Mouse (Mus musculus): ENCODE data around the gene Tle4. TPM values are rescaled to one million over a fixed set of nuclear protein-coding genes. Genes with fewer than 3 reads are reported as not detected.

The Tle4 gene
- polyA plus RNA-seq, 1 experiment from 2014 or later, result 27.2 TPM

- H3K4me2 ChIP-seq (replicated peaks), result no peak overlapping the region
- no peak overlapping the region for H3K9ac ChIP-seq
- ATAC-seq (ENCODE audit: insufficient number of reproducible peaks, insufficient read depth, low FRiP score, low TSS enrichment), result 0 out of 2 replicates have a peak, but pooled peaks have one; percentile 41
- 21% methylated on average over 3 of the region's 3 CpGs for WGBS
- peaks cover 42% of the 10 kb centered on the region for H3K4me1 ChIP-seq
- no peaks in the 10 kb centered on the region for H3K27me3 ChIP-seq
- H3K4me3 ChIP-seq, result no peak overlapping the region
- peaks cover 4% of the 10 kb centered on the region; the same call in 1 of the 2 replicates for H3K36me3 ChIP-seq
- H3K9me3 ChIP-seq, result no peaks in the 10 kb centered on the region
- peak overlapping the region; percentile 30; the same call in 1 of the 2 replicates for H3K27ac ChIP-seq
Observed at GRCm38 (mm10) chr19:14588221-14589123, 9.4 kb downstream of the Tle4 start.

- Histone ChIP-seq H3K9me3 (no peaks in the 10 kb centered on the region), H3K27ac (no peak overlapping the region), H3K36me3 (peaks cover 4% of the 10 kb centered on the region), H3K4me3 (no peak overlapping the region), H3K9ac (no peak overlapping the region), H3K4me1 (peaks cover 36% of the 10 kb centered on the region), H3K27me3 (no peaks in the 10 kb centered on the region), H3K4me2 (replicated peaks) (no peak overlapping the region)
- 34% methylated on average over 3 of the region's 3 CpGs for WGBS
- ATAC-seq (ENCODE audit: insufficient number of reproducible peaks, insufficient read depth, low FRiP score, low TSS enrichment), result no peak
Observed at GRCm38 (mm10) chr19:14586171-14586570, 11.7 kb downstream of the Tle4 start.

- Histone ChIP-seq H3K9me3 (no peaks in the 10 kb centered on the region), H3K27ac (no peak overlapping the region), H3K27me3 (no peaks in the 10 kb centered on the region), H3K9ac (no peak overlapping the region), H3K4me3 (no peak overlapping the region), H3K4me2 (replicated peaks) (no peak overlapping the region), H3K4me1 (peaks cover 36% of the 10 kb centered on the region), H3K36me3 (peaks cover 9% of the 10 kb centered on the region)
- ATAC-seq (ENCODE audit: insufficient number of reproducible peaks, insufficient read depth, low FRiP score, low TSS enrichment), result no peak
- 74% methylated on average over 4 of the region's 4 CpGs for WGBS
Observed at GRCm38 (mm10) chr19:14585731-14586130, 12.1 kb downstream of the Tle4 start.

- Histone ChIP-seq H3K9ac (no peak overlapping the region), H3K4me3 (no peak overlapping the region), H3K27ac (no peak overlapping the region), H3K4me1 (peaks cover 35% of the 10 kb centered on the region), H3K4me2 (replicated peaks) (no peak overlapping the region), H3K27me3 (no peaks in the 10 kb centered on the region), H3K36me3 (peaks cover 7% of the 10 kb centered on the region), H3K9me3 (no peaks in the 10 kb centered on the region)
- 87% methylated on average over 3 of the region's 3 CpGs for WGBS
- no peak for ATAC-seq (ENCODE audit: insufficient number of reproducible peaks, insufficient read depth, low FRiP score, low TSS enrichment)
Observed at GRCm38 (mm10) chr19:14585235-14585634, 12.6 kb downstream of the Tle4 start.

GRCm38 (mm10) chr19:14578698-14579097 is 19.2 kb downstream of the Tle4 start:
- Histone ChIP-seq H3K27ac (no peak overlapping the region), H3K4me1 (no peaks in the 10 kb centered on the region), H3K27me3 (no peaks in the 10 kb centered on the region), H3K36me3 (peaks cover 7% of the 10 kb centered on the region), H3K4me2 (replicated peaks) (no peak overlapping the region), H3K9me3 (no peaks in the 10 kb centered on the region), H3K4me3 (no peak overlapping the region), H3K9ac (no peak overlapping the region)
- 83% methylated on average over 5 of the region's 5 CpGs for WGBS
- no peak for ATAC-seq (ENCODE audit: insufficient number of reproducible peaks, insufficient read depth, low FRiP score, low TSS enrichment)

- WGBS, result 66% methylated on average over 4 of the region's 4 CpGs
Observed at GRCm38 (mm10) chr19:14578016-14578415, 19.8 kb downstream of the Tle4 start.

GRCm38 (mm10) chr19:14576311-14576710 is 21.5 kb downstream of the Tle4 start:
- Histone ChIP-seq H3K4me1 (no peaks in the 10 kb centered on the region), H3K36me3 (0 out of 2 replicates have a peak, but pooled peaks cover 7% of the 10 kb centered on the region), H3K27me3 (no peaks in the 10 kb centered on the region), H3K9me3 (no peaks in the 10 kb centered on the region), H3K9ac (no peak overlapping the region), H3K27ac (no peak overlapping the region), H3K4me2 (replicated peaks) (no peak overlapping the region), H3K4me3 (no peak overlapping the region)
- no peak for ATAC-seq (ENCODE audit: insufficient number of reproducible peaks, insufficient read depth, low FRiP score, low TSS enrichment)

More at GRCm38 (mm10) chr19:14578016-14578415, 19.8 kb downstream of the Tle4 start:
- Histone ChIP-seq H3K4me2 (replicated peaks) (no peak overlapping the region), H3K36me3 (peaks cover 7% of the 10 kb centered on the region; the same call in 1 of the 2 replicates), H3K9me3 (no peaks in the 10 kb centered on the region), H3K4me1 (no peaks in the 10 kb centered on the region), H3K4me3 (no peak overlapping the region), H3K27me3 (no peaks in the 10 kb centered on the region), H3K27ac (no peak overlapping the region), H3K9ac (no peak overlapping the region)
- no peak for ATAC-seq (ENCODE audit: insufficient number of reproducible peaks, insufficient read depth, low FRiP score, low TSS enrichment)

- no peak for ATAC-seq (ENCODE audit: insufficient number of reproducible peaks, insufficient read depth, low FRiP score, low TSS enrichment)
- H3K4me1 ChIP-seq, result peaks cover 12% of the 10 kb centered on the region
Observed at GRCm38 (mm10) chr19:14568879-14569278, 29.0 kb downstream of the Tle4 start.

GRCm38 (mm10) chr19:14567081-14567480 is 30.8 kb downstream of the Tle4 start:
- H3K27me3 ChIP-seq, result no peaks in the 10 kb centered on the region

More at GRCm38 (mm10) chr19:14568879-14569278, 29.0 kb downstream of the Tle4 start:
- Histone ChIP-seq H3K9ac (no peak overlapping the region), H3K27me3 (no peaks in the 10 kb centered on the region), H3K27ac (no peak overlapping the region), H3K36me3 (no peaks in the 10 kb centered on the region), H3K4me3 (no peak overlapping the region), H3K4me2 (replicated peaks) (no peak overlapping the region), H3K9me3 (no peaks in the 10 kb centered on the region)

GRCm38 (mm10) chr19:14566564-14567021 is 31.3 kb downstream of the Tle4 start:
- Histone ChIP-seq H3K27ac (peak overlapping the region; percentile 37; the same call in 1 of the 2 replicates), H3K9me3 (no peaks in the 10 kb centered on the region), H3K9ac (no peak overlapping the region), H3K4me3 (no peak overlapping the region), H3K4me1 (peaks cover 12% of the 10 kb centered on the region), H3K27me3 (no peaks in the 10 kb centered on the region), H3K36me3 (no peaks in the 10 kb centered on the region), H3K4me2 (replicated peaks) (no peak overlapping the region)
- 30% methylated on average over 5 of the region's 5 CpGs for WGBS
- peak; percentile 56; the same call in 1 of the 2 replicates for ATAC-seq (ENCODE audit: insufficient number of reproducible peaks, insufficient read depth, low FRiP score, low TSS enrichment)

More at GRCm38 (mm10) chr19:14567081-14567480, 30.8 kb downstream of the Tle4 start:
- Histone ChIP-seq H3K36me3 (no peaks in the 10 kb centered on the region), H3K4me2 (replicated peaks) (no peak overlapping the region), H3K4me3 (no peak overlapping the region), H3K9ac (no peak overlapping the region), H3K27ac (no peak overlapping the region), H3K4me1 (peaks cover 12% of the 10 kb centered on the region), H3K9me3 (no peaks in the 10 kb centered on the region)
- no peak for ATAC-seq (ENCODE audit: insufficient number of reproducible peaks, insufficient read depth, low FRiP score, low TSS enrichment)
- 61% methylated on average over 3 of the region's 3 CpGs for WGBS

GRCm38 (mm10) chr19:14565424-14566069 is 32.3 kb downstream of the Tle4 start:
- Histone ChIP-seq H3K4me1 (peaks cover 12% of the 10 kb centered on the region), H3K9me3 (no peaks in the 10 kb centered on the region), H3K4me2 (replicated peaks) (no peak overlapping the region), H3K27me3 (no peaks in the 10 kb centered on the region), H3K36me3 (no peaks in the 10 kb centered on the region), H3K27ac (no peak overlapping the region), H3K9ac (no peak overlapping the region), H3K4me3 (no peak overlapping the region)
- WGBS, result 76% methylated on average over 4 of the region's 4 CpGs
- ATAC-seq (ENCODE audit: insufficient number of reproducible peaks, insufficient read depth, low FRiP score, low TSS enrichment), result no peak
